8 mouse cellular contexts compared by ENCODE assay signal in the genomic region with DNA sequence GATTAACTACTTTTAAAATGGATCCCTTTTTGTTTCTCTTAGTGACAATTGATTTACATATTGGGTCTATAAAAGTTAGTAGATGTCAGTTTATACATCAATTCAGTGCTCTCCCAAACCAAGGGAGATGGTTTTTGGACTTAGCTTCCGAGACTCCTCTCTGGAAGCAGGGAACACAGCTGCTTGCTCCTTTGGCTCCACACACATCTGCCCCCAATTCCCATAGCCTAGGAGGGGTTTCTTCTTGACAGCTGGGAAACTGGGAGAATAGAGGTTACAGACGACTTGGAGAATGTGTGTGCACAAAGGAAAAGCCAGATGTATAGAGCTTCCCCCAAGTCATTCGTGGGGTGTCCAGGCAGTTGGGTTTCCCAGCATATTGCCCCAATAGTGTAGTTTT. TPM values are rescaled to one million over a fixed set of nuclear protein-coding genes. Genes with fewer than 3 reads are reported as not detected.
DNase-seq lines count a peak whose midpoint lies in the region; ATAC-seq lines count a peak whose summit lies in the region.

No protein-coding gene starts in this region.

- peak overlapping the region; percentile 64 for H3K4me3 ChIP-seq in kidney, embryonic 16.5 days (ENCODE audit: low read length)
- H3K4me3 ChIP-seq in embryonic facial prominence, embryonic 10.5 days: peak overlapping the region; percentile 71

- no peaks in the 10 kb centered on the region for H3K27me3 ChIP-seq in kidney, embryonic 16.5 days (ENCODE audit: insufficient read depth, low read length)
- H3K27me3 ChIP-seq in embryonic facial prominence, embryonic 10.5 days (replicated peaks; ENCODE audit: low read depth, poor library complexity, severe bottlenecking): no peaks in the 10 kb centered on the region

- ATAC-seq in kidney, embryonic 16.5 days (ENCODE audit: low FRiP score, low TSS enrichment): no peak

- peak overlapping the region; percentile 80 for H3K9ac ChIP-seq in kidney, embryonic 16.5 days (replicated peaks; ENCODE audit: low read length)

- no peaks in the 10 kb centered on the region for H3K9me3 ChIP-seq in kidney, embryonic 16.5 days (ENCODE audit: low read length)
- H3K9me3 ChIP-seq in embryonic facial prominence, embryonic 10.5 days: no peaks in the 10 kb centered on the region

- H3K4me2 ChIP-seq in kidney, embryonic 16.5 days (replicated peaks; ENCODE audit: low read depth, low read length): peak overlapping the region; percentile 86

- H3K4me1 ChIP-seq in kidney, embryonic 16.5 days (ENCODE audit: insufficient read depth, low read length): peaks cover 7% of the 10 kb centered on the region
- peaks cover 22% of the 10 kb centered on the region for H3K4me1 ChIP-seq in embryonic facial prominence, embryonic 10.5 days

- no peaks in the 10 kb centered on the region for H3K36me3 ChIP-seq in kidney, embryonic 16.5 days (ENCODE audit: insufficient read depth, low read length)
- H3K36me3 ChIP-seq in embryonic facial prominence, embryonic 10.5 days (replicated peaks): no peaks in the 10 kb centered on the region

- no peak overlapping the region for H3K27ac ChIP-seq in kidney, embryonic 16.5 days (ENCODE audit: low read length)
- peak overlapping the region; percentile 89 for H3K27ac ChIP-seq in embryonic facial prominence, embryonic 10.5 days (replicated peaks)

- no peak for DNase-seq in kidney, postnatal 14 days
- DNase-seq in embryonic facial prominence, embryonic 10.5 days (ENCODE audit: low spot score): peak; percentile 24
- DNase-seq in induced T-regulatory cell, adult 2 months (ENCODE audit: low read depth): peak; percentile 34
- DNase-seq in naive thymus-derived CD4-positive, alpha-beta T cell, adult 2 months (ENCODE audit: low read depth): peak; percentile 34
- DNase-seq in gastrocnemius, postnatal 10 days: no peak
- DNase-seq in urinary bladder, postnatal 14 days (ENCODE audit: low spot score): no peak
- DNase-seq in spleen, adult 12 weeks (ENCODE audit: low spot score): no peak

- 35% methylated on average over 3 of the region's 3 CpGs for WGBS in kidney, embryonic 16.5 days
- WGBS in embryonic facial prominence, embryonic 10.5 days: 48% methylated on average over 3 of the region's 3 CpGs

RNA-seq across cellular contexts. Expression of a gene that starts 0.7 kb away (rescaled TPM):
- polyA plus RNA-seq in kidney, embryonic 16.5 days (2015; fragmentation: Nextera tagmentation; extraction: Ambion mirVana): 6.0 and 6.2 TPM in 2 replicates
- 4.1 and 5.0 TPM in 2 replicates for polyA plus RNA-seq in embryonic facial prominence, embryonic 10.5 days (2016; fragmentation: Nextera tagmentation; extraction: Ambion mirVana)
- 1 to 10 TPM; 2.0 to 2.5 TPM for total RNA-seq in gastrocnemius, postnatal 10 days (2021)

RNA-seq across cellular contexts. Expression of a gene that starts 27.2 kb away (rescaled TPM):
- 0.11 and 0.14 TPM in 2 replicates for polyA plus RNA-seq in kidney, embryonic 16.5 days (2015; fragmentation: Nextera tagmentation; extraction: Ambion mirVana)
- polyA plus RNA-seq in embryonic facial prominence, embryonic 10.5 days (2016; fragmentation: Nextera tagmentation; extraction: Ambion mirVana): 0.18 TPM in 1 of 2 replicates, not detected in the other
- total RNA-seq in gastrocnemius, postnatal 10 days (2021): under 1 TPM; 0.14 to 0.45 TPM

RNA-seq across cellular contexts. Expression of a gene that starts 49.1 kb away (rescaled TPM):
- 11.6 and 13.2 TPM in 2 replicates for polyA plus RNA-seq in kidney, embryonic 16.5 days (2015; fragmentation: Nextera tagmentation; extraction: Ambion mirVana)
- 4.2 and 5.0 TPM in 2 replicates for polyA plus RNA-seq in embryonic facial prominence, embryonic 10.5 days (2016; fragmentation: Nextera tagmentation; extraction: Ambion mirVana)
- 1 to 10 TPM; 2.0 TPM for total RNA-seq in gastrocnemius, postnatal 10 days (2021)

Comparison
In these comparisons a context has a peak if more than half of its experiments do, and no peak if none do; other contexts are left out.
1. DNase-seq: peak in embryonic facial prominence, embryonic 10.5 days (single experiment), induced T-regulatory cell, adult 2 months (single experiment) and naive thymus-derived CD4-positive, alpha-beta T cell, adult 2 months (single experiment); none in kidney, postnatal 14 days (single experiment), gastrocnemius, postnatal 10 days (single experiment), urinary bladder, postnatal 14 days (single experiment) and spleen, adult 12 weeks (single experiment).